Mouse (Mus musculus) gastrocnemius, adult 2 months (tissue): ENCODE measurements around the gene Wdr59. TPM values are rescaled to one million over a fixed set of nuclear protein-coding genes. Genes with fewer than 3 reads are reported as not detected.

ENCODE experiments used
- DNase-seq: peaks from one replicate; pipeline ENCODE4 v3.0.0; 2022
- H3K27ac ChIP-seq: fragments of 200-600 bp; 2 replicates; pipeline ENCODE4 v1.8.1; 2022; ENCODE audit warnings: mild to moderate bottlenecking
- H3K4me3 ChIP-seq: fragments of 200-600 bp; 2 replicates; pipeline ENCODE4 v1.8.1; 2022; ENCODE audit warnings: mild to moderate bottlenecking, moderate library complexity
- CTCF ChIP-seq: fragments of 200-600 bp; IDR thresholded peaks from 2 replicates; pipeline ENCODE4 v1.8.1; 2022; ENCODE audit warnings: antibody characterized with exemption, mild to moderate bottlenecking, moderate library complexity
- intact Hi-C: fragments of 180-260 bp; cut with DNase I; formaldehyde crosslinking; loops from one replicate; pipeline ENCODE4 v1.15.1; 2025
- microRNA-seq: library from miRNA; unstranded; fragments of <30 nt; microRNA quantifications from one replicate; pipeline ENCODE4 v1.2.0, GENCODE M21; 2021
- total RNA-seq, 2 experiments: library from RNA; stranded (reverse); gene quantifications; 2 replicates each; pipeline ENCODE4 v1.2.3; 2021

The Wdr59 gene
- total RNA-seq, 2 experiments from 2014 or later: 7.9 to 8.2 TPM

DNA sequence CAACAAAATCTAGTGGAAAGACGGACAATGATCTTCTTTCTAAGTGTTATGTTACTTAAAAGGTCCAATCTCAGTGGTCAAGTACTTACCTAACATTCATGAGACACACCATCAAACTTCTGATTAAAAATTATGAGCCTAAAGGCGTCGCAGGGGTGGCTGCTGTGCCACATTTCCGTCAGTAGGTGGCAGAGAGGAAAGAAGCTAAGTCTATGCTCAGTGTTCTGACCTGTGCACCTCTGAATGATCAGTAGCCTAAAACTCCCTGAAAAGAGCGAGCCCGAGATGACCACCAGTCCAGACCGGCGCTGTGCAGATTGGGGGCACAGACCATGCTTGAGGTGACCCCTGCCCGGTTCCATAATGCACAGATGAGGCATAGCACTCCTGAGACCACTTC is 103.3 kb downstream of the Wdr59 start:
- Histone ChIP-seq H3K4me3 (no peak overlapping the region), H3K27ac (no peak overlapping the region)
- intact Hi-C loops: loop anchor here (2.0 kb wide), 1 partner anchor 244 kb away; no protein-coding TSS in a partner anchor
- TF ChIP-seq CTCF: peak; percentile 71
- no peak for DNase-seq

DNA sequence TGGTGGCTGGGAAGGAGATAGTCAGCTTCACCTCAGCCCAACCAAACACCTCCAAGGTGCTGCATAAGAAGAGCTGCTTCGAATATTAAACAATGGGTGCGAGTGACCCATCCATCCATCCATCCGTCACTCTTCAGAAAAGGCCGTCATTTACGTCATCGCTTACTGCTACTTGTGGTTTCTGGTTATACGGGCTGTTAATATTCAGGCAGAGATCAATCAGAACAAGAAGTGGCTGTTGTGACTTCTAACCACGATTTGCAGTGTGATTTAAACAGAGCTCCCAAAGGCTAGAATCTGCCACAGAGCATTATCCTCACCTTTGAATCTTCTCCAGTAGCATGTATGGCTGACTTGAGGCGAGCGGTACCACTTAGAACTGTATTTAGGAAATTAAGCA is 104.7 kb downstream of the Wdr59 start:
- no peak for TF ChIP-seq CTCF
- intact Hi-C loops: no loop called here

DNA sequence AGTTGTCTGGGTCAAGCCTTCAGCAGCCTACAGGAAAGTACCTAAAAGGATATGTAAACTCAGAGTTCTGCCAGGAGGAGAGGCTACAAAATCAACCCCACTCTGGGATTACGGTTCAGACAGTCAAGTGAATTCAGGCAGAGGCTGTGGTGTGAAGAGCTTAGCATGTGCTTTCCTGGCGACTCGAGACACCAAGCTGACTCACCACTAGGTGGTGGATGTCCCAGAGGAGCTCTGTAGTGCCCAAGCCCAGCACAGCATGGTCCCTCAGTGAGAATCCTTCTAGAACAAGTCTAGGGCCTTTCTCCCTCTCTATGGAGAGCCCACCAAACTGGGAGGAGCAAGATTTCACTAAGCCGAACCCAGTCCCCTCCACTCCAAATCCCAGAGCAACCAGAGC is 118.5 kb downstream of the Wdr59 start:
- no peak for DNase-seq
- Histone ChIP-seq H3K4me3 (no peak overlapping the region), H3K27ac (no peak overlapping the region)
- intact Hi-C loops: no loop called here
- peak; percentile 26 for TF ChIP-seq CTCF

More for the DNA sequence above, 104.7 kb downstream of the Wdr59 start:
- no peak for DNase-seq
- H3K27ac ChIP-seq: no peak overlapping the region
- H3K4me3 ChIP-seq: no peak overlapping the region

Small RNA genes within 50 kb of the gene (microRNA-seq; reads per million reads assigned to microRNA genes)
- not detected for gene Mir1957b

Other genes starting within 250 kb of the Wdr59 start
- gene Rfwd3, start 221.9 kb downstream of the Wdr59 start, total RNA-seq: 1 to 10 TPM; 4.5 to 5.2 TPM
- 1 to 10 TPM in 1 of 2 experiments, under 1 TPM in 1; 0.77 to 1.4 TPM for gene Mlkl, start 183.9 kb downstream of the Wdr59 start, total RNA-seq
- under 1 TPM; 0.48 to 0.50 TPM for gene Fa2h, start 128.3 kb downstream of the Wdr59 start, total RNA-seq
- gene Znrf1, start 14.0 kb upstream of the Wdr59 start, total RNA-seq: 10 to 100 TPM; 58.6 to 69.8 TPM
- 10 to 100 TPM; 29.2 to 35.8 TPM for gene Ldhd, start 108.3 kb upstream of the Wdr59 start, total RNA-seq
- 1 to 10 TPM; 7.9 to 9.4 TPM for gene Zfp1, start 121.3 kb upstream of the Wdr59 start, total RNA-seq
- gene Ctrb1, start 168.9 kb upstream of the Wdr59 start, total RNA-seq: not detected
- 10 to 100 TPM; 10.8 to 12.6 TPM for gene Bcar1, start 221.7 kb upstream of the Wdr59 start, total RNA-seq